ENCODE assay signal across 24 mouse cellular contexts in the genomic region with DNA sequence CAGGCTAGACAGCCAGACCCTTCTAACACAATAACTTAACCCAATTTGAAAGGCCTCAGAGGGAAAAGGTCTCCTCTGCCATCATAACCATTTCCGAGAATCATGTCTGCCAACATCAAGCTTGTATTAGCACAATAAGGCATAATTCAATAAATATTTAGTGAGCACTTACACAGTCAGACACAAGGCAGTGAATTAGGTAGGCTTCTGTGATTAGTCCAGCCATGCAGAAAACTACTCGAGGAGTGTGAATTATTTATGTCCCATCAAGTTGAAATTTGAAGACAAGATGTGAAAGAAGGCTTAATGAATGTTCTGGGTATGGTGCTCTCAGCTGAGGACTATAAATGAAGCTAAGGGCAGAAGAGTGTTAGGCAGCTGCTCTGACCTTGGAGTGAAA.
DNase-seq lines count a peak whose midpoint lies in the region; ATAC-seq and TF ChIP-seq lines count a peak whose summit lies in the region.
"Had no signal": no experiment of that assay in that cellular context is flagged by ENCODE, and none has a peak within 500 bp of the region (broad histone marks: within the 10 kb centered on the region; RNA-seq: fewer than 3 reads in every experiment).

No protein-coding gene starts in this region.

- peak; percentile 39; the same call in 1 of the 2 replicates for ATAC-seq in hindbrain, embryonic 12.5 days (ENCODE audit: low FRiP score)
- no peak for ATAC-seq in hindbrain, postnatal 0 days
- peak; percentile 41; the same call in 1 of the 2 replicates for ATAC-seq in neural tube, embryonic 12.5 days (ENCODE audit: low FRiP score, low read depth)
- ATAC-seq: CD4-positive, CD25-positive, alpha-beta regulatory T cell, adult 4 months; forebrain, embryonic 13.5 days; forebrain, embryonic 16.5 days; intestine, embryonic 16.5 days had no signal

- no peak overlapping the region for H3K4me2 ChIP-seq in hindbrain, embryonic 12.5 days (replicated peaks)
- H3K4me2 ChIP-seq in hindbrain, postnatal 0 days (ENCODE audit: low read depth, low read length) = no peak overlapping the region
- no peak overlapping the region for H3K4me2 ChIP-seq in neural tube, embryonic 12.5 days (replicated peaks)
- H3K4me2 ChIP-seq: forebrain, embryonic 13.5 days; heart, embryonic 13.5 days; hindbrain, embryonic 13.5 days had no signal

- no peak overlapping the region for H3K27ac ChIP-seq in hindbrain, embryonic 12.5 days
- H3K27ac ChIP-seq in hindbrain, postnatal 0 days = no peak overlapping the region
- H3K27ac ChIP-seq in neural tube, embryonic 12.5 days = no peak overlapping the region
- H3K27ac ChIP-seq: forebrain, embryonic 10.5 days; forebrain, embryonic 13.5 days; heart, adult 2 months; heart, embryonic 10.5 days; heart, embryonic 13.5 days; hindbrain, embryonic 13.5 days had no signal

- DNase-seq in hindbrain, postnatal 0 days (ENCODE audit: low spot score) = no peak
- DNase-seq in neural tube, embryonic 10.5 days (ENCODE audit: extremely low spot score, low spot score) = no peak
- peak; percentile 70 for DNase-seq in retina, embryonic 14.5 days (ENCODE audit: low spot score)
- DNase-seq in cerebellum, postnatal 14 days = no peak
- DNase-seq: adrenal gland, adult 2 months; adrenal gland, postnatal 25 days; cerebellum, adult 18-20 months; cerebellum, adult 9-10 months; cerebellum, postnatal 25 days; gastrocnemius, postnatal 10 days; gastrocnemius, postnatal 36 days; heart, adult 2 months; heart, postnatal 14 days; heart, postnatal 4 days had no signal

- H3K9ac ChIP-seq in hindbrain, embryonic 12.5 days = no peak overlapping the region
- H3K9ac ChIP-seq in hindbrain, postnatal 0 days (replicated peaks; ENCODE audit: low read length) = no peak overlapping the region
- no peak overlapping the region for H3K9ac ChIP-seq in neural tube, embryonic 12.5 days
- H3K9ac ChIP-seq: forebrain, embryonic 13.5 days; heart, embryonic 13.5 days; hindbrain, embryonic 13.5 days had no signal

- no peaks in the 10 kb centered on the region for H3K9me3 ChIP-seq in hindbrain, embryonic 12.5 days (replicated peaks)
- no peaks in the 10 kb centered on the region for H3K9me3 ChIP-seq in hindbrain, postnatal 0 days (ENCODE audit: low read length)
- no peaks in the 10 kb centered on the region for H3K9me3 ChIP-seq in neural tube, embryonic 12.5 days
- H3K9me3 ChIP-seq: forebrain, embryonic 10.5 days; forebrain, embryonic 13.5 days; heart, embryonic 10.5 days; heart, embryonic 13.5 days had no signal

- 49% methylated on average over 2 of the region's 2 CpGs for WGBS in hindbrain, embryonic 12.5 days
- 48% methylated on average over 2 of the region's 2 CpGs for WGBS in hindbrain, postnatal 0 days
- 49% methylated on average over 2 of the region's 2 CpGs for WGBS in neural tube, embryonic 12.5 days

- H3K4me1 ChIP-seq in hindbrain, embryonic 12.5 days = no peaks in the 10 kb centered on the region
- peaks cover 4% of the 10 kb centered on the region for H3K4me1 ChIP-seq in hindbrain, postnatal 0 days (ENCODE audit: insufficient read depth, low read length)
- no peaks in the 10 kb centered on the region for H3K4me1 ChIP-seq in neural tube, embryonic 12.5 days
- H3K4me1 ChIP-seq: hindbrain, embryonic 13.5 days had no signal

- no peak for TF ChIP-seq CTCF in hindbrain, postnatal 0 days (IDR thresholded peaks at IDR 0.05; ENCODE audit: low read depth)

- H3K27me3 ChIP-seq in hindbrain, embryonic 12.5 days = no peaks in the 10 kb centered on the region
- H3K27me3 ChIP-seq in hindbrain, postnatal 0 days (ENCODE audit: insufficient read depth, low read length) = no peaks in the 10 kb centered on the region
- H3K27me3 ChIP-seq in neural tube, embryonic 12.5 days (replicated peaks) = no peaks in the 10 kb centered on the region
- H3K27me3 ChIP-seq: forebrain, embryonic 13.5 days; heart, embryonic 13.5 days; hindbrain, embryonic 13.5 days had no signal

- H3K4me3 ChIP-seq in hindbrain, embryonic 12.5 days = no peak overlapping the region
- no peak overlapping the region for H3K4me3 ChIP-seq in hindbrain, postnatal 0 days (ENCODE audit: low read length)
- no peak overlapping the region for H3K4me3 ChIP-seq in neural tube, embryonic 12.5 days
- H3K4me3 ChIP-seq: forebrain, embryonic 10.5 days; forebrain, embryonic 13.5 days; heart, adult 2 months; heart, embryonic 10.5 days; heart, embryonic 13.5 days; hindbrain, embryonic 13.5 days had no signal

- H3K36me3 ChIP-seq in hindbrain, embryonic 12.5 days = no peaks in the 10 kb centered on the region
- H3K36me3 ChIP-seq in hindbrain, postnatal 0 days (ENCODE audit: insufficient read depth, low read length) = no peaks in the 10 kb centered on the region
- no peaks in the 10 kb centered on the region for H3K36me3 ChIP-seq in neural tube, embryonic 12.5 days
- H3K36me3 ChIP-seq: forebrain, embryonic 10.5 days; heart, embryonic 10.5 days; heart, embryonic 13.5 days; hindbrain, embryonic 13.5 days had no signal
